Mouse (Mus musculus) ES-Bruce4 (cell line): ENCODE data around the gene Olfr402.

Experiments used
- CTCF ChIP-seq: IDR thresholded peaks from one replicate; pipeline ENCODE4 v1.8.1; 2011; ENCODE audit warnings: low read depth, low read length
- POLR2A ChIP-seq: IDR thresholded peaks from one replicate; pipeline ENCODE4 v1.8.1; 2011; ENCODE audit warnings: low read length; ENCODE audit not compliant: insufficient read depth

- no peak for TF ChIP-seq POLR2A
- no peak for TF ChIP-seq CTCF
Measured at GRCm38 (mm10) chr11:74183745-74184144, 30.4 kb downstream of the Olfr402 start.
